Mouse (Mus musculus): ENCODE measurements around the gene Zfp280d. TPM values are rescaled to one million over a fixed set of nuclear protein-coding genes. Genes with fewer than 3 reads are reported as not detected.

Gene Zfp280d
- total RNA-seq, 1 experiment: 53.5 TPM

DNA sequence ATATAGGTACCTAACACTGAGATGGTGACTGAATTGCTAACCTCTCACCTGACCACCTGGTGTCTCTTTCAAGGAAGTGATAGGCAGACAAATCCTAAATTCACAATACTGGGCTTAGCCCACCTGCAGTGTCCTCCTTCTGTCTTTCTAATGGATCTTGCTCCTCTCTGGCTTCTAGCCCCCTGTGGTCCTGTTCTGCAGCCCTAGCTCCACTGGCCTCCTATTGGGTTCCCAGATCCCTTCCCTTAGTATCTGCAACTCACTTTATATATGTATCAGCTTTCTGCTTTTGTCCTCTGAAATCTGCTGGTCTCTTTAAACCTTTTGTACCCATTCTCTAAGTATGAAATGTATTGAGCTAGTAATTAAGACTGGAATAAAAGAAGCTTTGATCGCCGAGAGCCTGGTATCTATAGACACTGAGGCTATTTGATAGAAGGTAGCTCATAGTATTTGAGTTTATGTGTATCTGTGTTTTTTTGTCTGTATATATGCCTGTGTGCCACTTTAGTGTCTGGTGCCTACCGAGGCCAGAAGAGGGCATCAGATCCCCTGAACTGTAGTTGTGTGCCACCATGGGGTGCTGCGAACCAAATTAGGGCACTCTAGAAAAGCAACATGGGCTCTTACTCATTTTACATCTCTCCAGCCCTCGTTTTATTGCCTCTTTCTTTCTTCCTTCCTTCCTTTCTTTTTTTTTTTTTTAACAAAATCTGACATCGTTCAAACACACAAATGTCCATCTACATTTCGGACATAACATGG lies 832 bp upstream of the Zfp280d start:
- in situ Hi-C loops (cut with MboI; ENCODE audit: low sequenced_read_pairs in 2 of 2, unreplicated experiment in 2 of 2): no loop called here
- no peak for DNase-seq (ENCODE audit: low read depth, low spot score)
- Histone ChIP-seq H3K9ac (ENCODE audit: insufficient read depth, low read depth, low read length, poor library complexity, severe bottlenecking) (no peak overlapping the region), H3K27ac (ENCODE audit: insufficient read depth, low read depth, low read length, poor library complexity, severe bottlenecking) (no peak overlapping the region), H3K9me3 (ENCODE audit: control insufficient read depth, insufficient read depth, low read depth, low read length) (peaks cover 4% of the 10 kb centered on the region; the same call in 1 of the 2 replicates), H3K4me3 (ENCODE audit: insufficient read depth in 1 of 2, low read depth in 1 of 2, low read length in 2 of 2, poor library complexity in 1 of 2, severe bottlenecking in 1 of 2) (no peak overlapping the region), H3K36me3 (ENCODE audit: control insufficient read depth, insufficient read depth, low read length, poor library complexity, severe bottlenecking) (no peaks in the 10 kb centered on the region), H3K4me1 (ENCODE audit: control insufficient read depth in 2 of 2, insufficient read depth in 2 of 2, low read length in 2 of 2, poor library complexity in 1 of 2) (peaks cover 0 to 2% of the 10 kb centered on the region in 2 experiments; a peak in 1 of 4 replicates)
- TF ChIP-seq HCFC1 (IDR thresholded peaks at IDR 0.05; ENCODE audit: borderline replicate concordance, insufficient read depth, low read length) (no peak), ZNF384 (IDR thresholded peaks at IDR 0.05; ENCODE audit: low read depth, low read length) (no peak), ZC3H11A (IDR thresholded peaks at IDR 0.05; ENCODE audit: borderline replicate concordance, low read depth, low read length) (no peak), MAFK (IDR thresholded peaks at IDR 0.05; ENCODE audit: insufficient read depth, low read depth, low read length) (no peak), CHD2 (IDR thresholded peaks at IDR 0.05; ENCODE audit: low read depth, low read length) (no peak)

GRCm38 (mm10) chr9:72275101-72275978 lies 680 bp downstream of the Zfp280d start:
- no peak for TF ChIP-seq CHD2 (IDR thresholded peaks at IDR 0.05; ENCODE audit: low read depth, low read length)
- no peak for TF ChIP-seq HCFC1 (IDR thresholded peaks at IDR 0.05; ENCODE audit: borderline replicate concordance, insufficient read depth, low read length)
- TF ChIP-seq ZNF384 (IDR thresholded peaks at IDR 0.05; ENCODE audit: low read depth, low read length): no peak
- no peak for TF ChIP-seq ZC3H11A (IDR thresholded peaks at IDR 0.05; ENCODE audit: borderline replicate concordance, low read depth, low read length)
- DNase-seq (ENCODE audit: low read depth, low spot score): peak; percentile 37
- peak overlapping the region; percentile 62 for H3K27ac ChIP-seq (ENCODE audit: insufficient read depth, low read depth, low read length, poor library complexity, severe bottlenecking)
- H3K9ac ChIP-seq (ENCODE audit: insufficient read depth, low read depth, low read length, poor library complexity, severe bottlenecking): peak overlapping the region; percentile 93
- peaks cover 0 to 4% of the 10 kb centered on the region in 2 experiments; a peak in 1 of 4 replicates for H3K4me1 ChIP-seq (ENCODE audit: control insufficient read depth in 2 of 2, insufficient read depth in 2 of 2, low read length in 2 of 2, poor library complexity in 1 of 2)
- no peaks in the 10 kb centered on the region for H3K36me3 ChIP-seq (ENCODE audit: control insufficient read depth, insufficient read depth, low read length, poor library complexity, severe bottlenecking)
- in situ Hi-C loops (cut with MboI; ENCODE audit: low sequenced_read_pairs in 2 of 2, unreplicated experiment in 2 of 2): no loop called here
- peaks cover 4% of the 10 kb centered on the region; the same call in 1 of the 2 replicates for H3K9me3 ChIP-seq (ENCODE audit: control insufficient read depth, insufficient read depth, low read depth, low read length)
- H3K4me3 ChIP-seq (ENCODE audit: insufficient read depth in 1 of 2, low read depth in 1 of 2, low read length in 2 of 2, poor library complexity in 1 of 2, severe bottlenecking in 1 of 2): peak overlapping the region; percentile 81 to 93

DNA sequence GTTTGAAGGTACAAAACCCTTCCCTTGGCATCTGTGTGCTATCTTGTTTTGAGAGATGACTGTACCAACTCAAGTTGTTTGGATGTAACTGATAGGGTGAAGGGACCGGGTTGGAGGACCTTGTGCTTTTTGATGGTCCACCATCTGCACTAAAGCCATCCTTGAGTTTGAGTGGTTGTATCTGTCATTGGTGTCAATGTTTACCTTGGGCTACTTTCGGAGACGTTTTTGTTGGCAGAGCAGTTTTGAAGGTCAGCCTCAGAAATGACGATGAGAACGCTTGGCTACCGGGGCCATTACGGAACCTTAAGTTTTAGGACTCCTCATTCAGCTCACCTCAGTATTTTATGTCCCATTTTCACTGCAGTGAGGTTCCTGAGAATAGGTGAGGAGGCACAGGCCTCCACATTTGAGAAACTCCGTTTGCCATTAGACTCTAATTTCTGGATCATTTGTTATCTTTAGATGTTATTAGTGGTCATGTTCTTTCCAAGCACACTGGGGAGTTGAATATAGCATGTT lies 1.4 kb downstream of the Zfp280d start:
- Histone ChIP-seq H3K9ac (ENCODE audit: insufficient read depth, low read depth, low read length, poor library complexity, severe bottlenecking) (peak overlapping the region; percentile 69), H3K36me3 (ENCODE audit: control insufficient read depth, insufficient read depth, low read length, poor library complexity, severe bottlenecking) (no peaks in the 10 kb centered on the region), H3K4me1 (ENCODE audit: control insufficient read depth in 2 of 2, insufficient read depth in 2 of 2, low read length in 2 of 2, poor library complexity in 1 of 2) (peaks cover 0 to 4% of the 10 kb centered on the region in 2 experiments; a peak in 1 of 4 replicates), H3K4me3 (ENCODE audit: insufficient read depth in 1 of 2, low read depth in 1 of 2, low read length in 2 of 2, poor library complexity in 1 of 2, severe bottlenecking in 1 of 2) (peak overlapping the region; percentile 81 to 93), H3K9me3 (ENCODE audit: control insufficient read depth, insufficient read depth, low read depth, low read length) (peaks cover 4% of the 10 kb centered on the region; the same call in 1 of the 2 replicates), H3K27ac (ENCODE audit: insufficient read depth, low read depth, low read length, poor library complexity, severe bottlenecking) (no peak overlapping the region)
- DNase-seq (ENCODE audit: low read depth, low spot score): no peak
- in situ Hi-C loops (cut with MboI; ENCODE audit: low sequenced_read_pairs in 2 of 2, unreplicated experiment in 2 of 2): no loop called here
- TF ChIP-seq CHD2 (IDR thresholded peaks at IDR 0.05; ENCODE audit: low read depth, low read length) (no peak), HCFC1 (IDR thresholded peaks at IDR 0.05; ENCODE audit: borderline replicate concordance, insufficient read depth, low read length) (no peak), MAFK (IDR thresholded peaks at IDR 0.05; ENCODE audit: insufficient read depth, low read depth, low read length) (no peak)

DNA sequence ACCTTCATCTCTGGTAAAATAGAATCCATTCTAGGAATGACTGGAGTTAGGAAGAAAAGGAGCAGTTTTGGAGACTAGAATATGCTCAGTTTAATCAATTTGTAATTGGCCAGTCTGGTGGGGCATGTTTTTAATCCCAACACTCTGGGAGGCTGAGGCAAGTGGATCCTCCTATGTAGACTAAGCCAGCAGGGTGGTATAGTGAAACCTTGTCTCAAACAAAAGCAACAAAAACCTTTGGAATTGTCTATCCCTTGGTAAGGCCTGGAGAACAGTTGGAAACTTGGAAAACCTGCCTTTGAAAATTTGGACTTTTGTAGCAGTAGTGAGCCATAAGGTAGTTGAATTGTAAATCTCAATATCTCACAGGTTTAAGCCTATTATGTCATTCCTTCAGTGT lies 2.3 kb downstream of the Zfp280d start:
- H3K9ac ChIP-seq (ENCODE audit: insufficient read depth, low read depth, low read length, poor library complexity, severe bottlenecking): no peak overlapping the region; the same call in 1 of the 2 replicates
- H3K4me3 ChIP-seq (ENCODE audit: insufficient read depth in 1 of 2, low read depth in 1 of 2, low read length in 2 of 2, poor library complexity in 1 of 2, severe bottlenecking in 1 of 2): no peak overlapping the region
- DNase-seq (ENCODE audit: low read depth, low spot score): no peak
- TF ChIP-seq ZC3H11A (IDR thresholded peaks at IDR 0.05; ENCODE audit: borderline replicate concordance, low read depth, low read length) (no peak), HCFC1 (IDR thresholded peaks at IDR 0.05; ENCODE audit: borderline replicate concordance, insufficient read depth, low read length) (no peak), MAFK (IDR thresholded peaks at IDR 0.05; ENCODE audit: insufficient read depth, low read depth, low read length) (no peak), ZNF384 (IDR thresholded peaks at IDR 0.05; ENCODE audit: low read depth, low read length) (no peak), CHD2 (IDR thresholded peaks at IDR 0.05; ENCODE audit: low read depth, low read length) (no peak)
- no peak overlapping the region for H3K27ac ChIP-seq (ENCODE audit: insufficient read depth, low read depth, low read length, poor library complexity, severe bottlenecking)
- H3K9me3 ChIP-seq (ENCODE audit: control insufficient read depth, insufficient read depth, low read depth, low read length): peaks cover 2% of the 10 kb centered on the region; the same call in 1 of the 2 replicates
- H3K36me3 ChIP-seq (ENCODE audit: control insufficient read depth, insufficient read depth, low read length, poor library complexity, severe bottlenecking): no peaks in the 10 kb centered on the region
- H3K4me1 ChIP-seq (ENCODE audit: control insufficient read depth in 2 of 2, insufficient read depth in 2 of 2, low read length in 2 of 2, poor library complexity in 1 of 2): peaks cover 0 to 4% of the 10 kb centered on the region in 2 experiments; a peak in 1 of 4 replicates
- in situ Hi-C loops (cut with MboI; ENCODE audit: low sequenced_read_pairs in 2 of 2, unreplicated experiment in 2 of 2): no loop called here
